Mouse (Mus musculus): ENCODE measurements around the gene Sec1. TPM values are rescaled to one million over a fixed set of nuclear protein-coding genes. Genes with fewer than 3 reads are reported as not detected.
A peak's percentile ranks its signal among the peaks of the same experiment; 100 is the strongest.

Gene Sec1
- polyA plus RNA-seq, 1 experiment = 0.68 TPM

DNA sequence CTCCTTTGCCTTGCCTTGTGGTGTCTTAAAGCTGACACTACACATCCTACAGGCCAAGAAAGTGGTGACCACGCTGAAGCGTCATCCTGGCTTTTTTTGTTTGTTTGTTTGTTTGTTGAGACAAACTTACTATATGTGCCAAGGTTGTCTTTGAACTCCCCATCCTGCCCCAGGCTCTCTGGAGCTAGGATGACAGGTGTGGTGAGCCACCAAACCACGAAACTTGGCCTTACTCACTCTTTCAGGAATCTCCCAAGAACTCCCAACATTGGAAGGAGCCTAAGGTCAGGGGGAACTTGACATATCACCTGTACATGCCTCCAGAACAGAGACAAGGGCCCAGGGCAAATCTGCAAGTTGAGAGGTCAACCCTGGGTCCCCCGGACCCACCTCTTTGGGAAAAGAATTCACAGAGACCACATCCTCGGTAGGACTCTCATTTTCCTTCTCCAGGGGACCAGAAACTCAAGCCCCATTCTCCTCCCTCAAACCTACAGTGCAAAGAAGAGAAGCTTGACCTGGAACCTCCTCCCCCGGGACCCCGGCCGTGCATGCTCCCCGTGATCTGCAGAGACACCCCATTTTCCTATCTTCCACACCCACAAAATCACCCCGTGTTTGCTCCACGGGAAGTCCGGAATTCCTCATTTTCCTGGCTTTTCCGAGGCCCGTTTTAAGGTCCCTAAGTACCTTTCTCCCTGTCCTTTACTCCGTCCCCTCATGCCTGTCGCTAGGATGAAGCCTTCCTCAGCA, 51.5 kb downstream of the Sec1 start:
- Histone ChIP-seq H3K4me1 (ENCODE audit: control insufficient read depth, insufficient read depth, insufficient read length) (peaks cover 6% of the 10 kb centered on the region; the same call in 1 of the 2 replicates), H3K4me3 (ENCODE audit: extremely low read depth, insufficient read depth, insufficient read length) (peak overlapping the region; percentile 43), H3K27ac (ENCODE audit: insufficient read depth, low read length) (no peak overlapping the region), H3K36me3 (ENCODE audit: control insufficient read depth, insufficient read depth, low read length) (no peaks in the 10 kb centered on the region), H3K27me3 (ENCODE audit: control insufficient read depth, insufficient read depth, low read length) (no peaks in the 10 kb centered on the region)
- no peak for DNase-seq (ENCODE audit: low read depth in 1 of 2, low spot score in 2 of 2)
- no peak for TF ChIP-seq CTCF (IDR thresholded peaks at IDR 0.05; ENCODE audit: extremely low read depth, insufficient read depth, insufficient read length, insufficient replicate concordance)
- no peak for TF ChIP-seq POLR2A (IDR thresholded peaks at IDR 0.05; ENCODE audit: low read depth, low read length)
- WGBS = 41% methylated on average over 16 of the region's 16 CpGs

- Histone ChIP-seq H3K4me3 (ENCODE audit: extremely low read depth, insufficient read depth, insufficient read length) (no peak overlapping the region), H3K4me1 (ENCODE audit: control insufficient read depth, insufficient read depth, insufficient read length) (peaks cover 6% of the 10 kb centered on the region; the same call in 1 of the 2 replicates), H3K27ac (ENCODE audit: insufficient read depth, low read length) (no peak overlapping the region), H3K36me3 (ENCODE audit: control insufficient read depth, insufficient read depth, low read length) (no peaks in the 10 kb centered on the region), H3K27me3 (ENCODE audit: control insufficient read depth, insufficient read depth, low read length) (no peaks in the 10 kb centered on the region)
- WGBS = 82% methylated on average over 5 of the region's 5 CpGs
- DNase-seq (ENCODE audit: low read depth in 1 of 2, low spot score in 2 of 2) = no peak
- TF ChIP-seq POLR2A (IDR thresholded peaks at IDR 0.05; ENCODE audit: low read depth, low read length) = no peak
- TF ChIP-seq CTCF (IDR thresholded peaks at IDR 0.05; ENCODE audit: extremely low read depth, insufficient read depth, insufficient read length, insufficient replicate concordance) = no peak
Observed at GRCm38 (mm10) chr7:45642083-45642482, 52.1 kb downstream of the Sec1 start.

DNA sequence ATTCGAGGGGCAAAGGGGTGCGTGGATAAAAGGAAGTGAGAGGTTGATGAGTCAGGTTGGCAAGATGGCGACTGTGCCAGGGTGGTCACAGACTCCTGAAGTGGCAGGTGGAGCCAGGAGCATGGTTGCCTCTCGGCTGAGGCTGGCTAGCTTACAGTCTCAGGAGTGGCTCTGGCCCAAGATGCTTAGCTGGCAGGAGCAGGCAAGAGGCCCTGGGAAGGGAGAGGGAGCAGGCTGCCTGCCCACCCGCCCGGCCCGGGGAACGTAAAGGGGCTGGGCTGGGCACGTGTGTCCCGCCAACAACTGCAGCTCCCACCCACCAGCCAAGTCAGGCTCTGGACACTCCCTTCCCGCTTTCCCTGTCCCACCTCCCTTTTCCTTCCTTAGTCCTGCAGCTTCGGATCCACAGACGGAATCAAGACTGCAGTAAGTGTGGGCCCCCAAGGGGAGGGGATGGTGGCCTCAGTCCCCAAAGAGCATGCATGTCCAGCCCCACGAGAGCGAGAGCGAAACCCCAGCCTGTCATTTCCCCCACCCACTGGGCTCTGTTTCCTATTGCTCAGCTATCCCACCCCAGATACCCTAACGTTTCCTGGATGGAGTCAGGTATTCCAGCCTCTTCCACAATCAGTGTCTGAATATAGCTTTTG, 52.7 kb downstream of the Sec1 start:
- DNase-seq (ENCODE audit: low read depth in 1 of 2, low spot score in 2 of 2) = no peak
- TF ChIP-seq POLR2A (IDR thresholded peaks at IDR 0.05; ENCODE audit: low read depth, low read length) = no peak
- no peak for TF ChIP-seq CTCF (IDR thresholded peaks at IDR 0.05; ENCODE audit: extremely low read depth, insufficient read depth, insufficient read length, insufficient replicate concordance)
- no peak overlapping the region for H3K27ac ChIP-seq (ENCODE audit: insufficient read depth, low read length)
- H3K27me3 ChIP-seq (ENCODE audit: control insufficient read depth, insufficient read depth, low read length) = no peaks in the 10 kb centered on the region
- WGBS = 83% methylated on average over 17 of the region's 17 CpGs
- no peak overlapping the region for H3K4me3 ChIP-seq (ENCODE audit: extremely low read depth, insufficient read depth, insufficient read length)
- peaks cover 6% of the 10 kb centered on the region; the same call in 1 of the 2 replicates for H3K4me1 ChIP-seq (ENCODE audit: control insufficient read depth, insufficient read depth, insufficient read length)
- H3K36me3 ChIP-seq (ENCODE audit: control insufficient read depth, insufficient read depth, low read length) = no peaks in the 10 kb centered on the region

DNA sequence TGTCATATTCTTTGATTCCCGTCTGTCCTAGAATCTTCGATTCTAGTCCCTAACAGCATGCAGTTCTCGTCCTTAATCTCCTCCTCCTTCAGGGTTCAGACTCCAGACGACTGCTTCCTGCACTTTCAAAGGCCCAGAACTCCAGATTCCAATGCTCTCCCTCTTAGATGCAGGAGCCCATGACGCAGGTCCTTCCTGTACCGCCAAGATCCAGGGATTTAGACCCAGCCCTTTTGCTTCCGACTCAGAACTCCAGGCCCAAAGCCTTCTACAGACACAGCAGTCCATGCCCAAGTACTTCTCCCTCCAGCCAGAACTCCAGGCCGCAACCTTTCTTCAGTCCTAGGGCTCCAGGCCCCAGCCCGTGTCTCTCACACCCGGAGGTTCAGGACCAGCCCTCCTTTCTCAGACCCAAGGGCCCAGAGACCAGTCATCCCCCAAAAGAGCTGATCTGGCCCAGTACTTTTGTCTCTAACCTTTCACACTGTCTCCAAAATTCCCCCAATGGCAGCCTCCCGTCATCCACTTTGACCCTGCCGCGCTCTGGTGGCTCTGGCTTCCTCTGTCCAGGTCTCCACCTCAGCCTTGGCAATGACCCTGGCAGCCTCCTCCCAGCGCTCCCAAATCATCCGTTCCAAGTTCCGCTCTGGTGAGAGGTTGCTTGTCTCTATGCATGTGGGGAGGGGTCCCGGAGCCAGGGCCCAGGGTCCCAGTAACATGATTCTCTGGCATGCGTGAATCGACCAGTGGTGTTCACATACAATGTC, 53.8 kb downstream of the Sec1 start:
- Histone ChIP-seq H3K4me3 (ENCODE audit: extremely low read depth, insufficient read depth, insufficient read length) (no peak overlapping the region), H3K27me3 (ENCODE audit: control insufficient read depth, insufficient read depth, low read length) (no peaks in the 10 kb centered on the region), H3K4me1 (ENCODE audit: control insufficient read depth, insufficient read depth, insufficient read length) (peaks cover 6% of the 10 kb centered on the region; the same call in 1 of the 2 replicates), H3K36me3 (ENCODE audit: control insufficient read depth, insufficient read depth, low read length) (no peaks in the 10 kb centered on the region), H3K27ac (ENCODE audit: insufficient read depth, low read length) (no peak overlapping the region)
- 92% methylated on average over 19 of the region's 19 CpGs for WGBS
- TF ChIP-seq POLR2A (IDR thresholded peaks at IDR 0.05; ENCODE audit: low read depth, low read length) (no peak), CTCF (IDR thresholded peaks at IDR 0.05; ENCODE audit: extremely low read depth, insufficient read depth, insufficient read length, insufficient replicate concordance) (no peak)
- no peak for DNase-seq (ENCODE audit: low read depth in 1 of 2, low spot score in 2 of 2)

GRCm38 (mm10) chr7:45639561-45640027, 54.6 kb downstream of the Sec1 start, which contains the start of gene Mamstr:
TSS of gene Mamstr (plus strand) at chr7:45639977.
- TF ChIP-seq POLR2A (IDR thresholded peaks at IDR 0.05; ENCODE audit: low read depth, low read length) = no peak
- no peak for TF ChIP-seq CTCF (IDR thresholded peaks at IDR 0.05; ENCODE audit: extremely low read depth, insufficient read depth, insufficient read length, insufficient replicate concordance)
- 83% methylated on average over 19 of the region's 19 CpGs for WGBS
- H3K4me1 ChIP-seq (ENCODE audit: control insufficient read depth, insufficient read depth, insufficient read length) = peaks cover 10% of the 10 kb centered on the region; the same call in 1 of the 2 replicates
- no peak within 1 kb of the TSS for H3K4me3 ChIP-seq (ENCODE audit: extremely low read depth, insufficient read depth, insufficient read length)
- no peak for DNase-seq (ENCODE audit: low read depth in 1 of 2, low spot score in 2 of 2)
- H3K36me3 ChIP-seq (ENCODE audit: control insufficient read depth, insufficient read depth, low read length) = no peaks in the 10 kb centered on the region
- no peak within 1 kb of the TSS for H3K27ac ChIP-seq (ENCODE audit: insufficient read depth, low read length)
- H3K27me3 ChIP-seq (ENCODE audit: control insufficient read depth, insufficient read depth, low read length) = no peaks in the 10 kb centered on the region

DNA sequence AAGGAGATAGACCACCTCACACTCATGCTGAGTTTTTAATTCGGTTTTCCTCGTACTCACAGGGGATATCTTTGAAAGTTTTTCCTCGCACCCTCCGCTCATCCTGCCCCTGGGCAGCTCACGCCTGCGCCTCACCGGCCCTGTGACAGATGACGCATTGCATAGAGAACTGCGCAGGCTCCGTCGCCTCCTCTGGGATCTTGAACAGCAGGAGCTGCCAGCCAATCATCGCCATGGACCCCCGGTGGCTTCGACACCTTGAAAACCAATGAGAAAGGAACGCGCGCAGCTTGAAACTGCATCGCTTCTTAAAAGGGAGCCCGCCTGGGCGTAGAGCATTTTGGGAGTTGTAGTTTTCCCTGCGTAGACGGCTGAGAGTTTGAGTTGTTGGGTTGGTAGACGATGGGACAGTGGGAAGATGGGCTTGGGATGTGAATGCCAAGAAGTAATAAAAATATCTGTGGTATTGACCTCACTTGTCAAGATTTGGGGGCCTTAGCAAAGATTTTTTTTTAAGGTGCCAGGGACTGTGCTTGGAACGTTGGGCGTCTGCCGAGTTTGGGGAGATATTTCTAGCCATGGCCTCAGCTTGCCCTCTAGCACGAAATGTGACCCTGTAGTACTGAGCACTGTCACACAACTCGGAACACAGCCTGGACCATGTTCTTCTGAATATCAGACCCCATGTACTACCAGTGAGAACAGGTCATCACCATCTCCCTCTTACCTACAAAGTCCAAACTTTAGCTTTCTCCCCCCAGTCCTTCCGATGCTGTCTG, 55.4 kb downstream of the Sec1 start:
- H3K4me1 ChIP-seq (ENCODE audit: control insufficient read depth, insufficient read depth, insufficient read length) = peaks cover 10% of the 10 kb centered on the region; the same call in 1 of the 2 replicates
- H3K27ac ChIP-seq (ENCODE audit: insufficient read depth, low read length) = no peak overlapping the region
- H3K4me3 ChIP-seq (ENCODE audit: extremely low read depth, insufficient read depth, insufficient read length) = no peak overlapping the region
- 91% methylated on average over 29 of the region's 29 CpGs for WGBS
- no peaks in the 10 kb centered on the region for H3K27me3 ChIP-seq (ENCODE audit: control insufficient read depth, insufficient read depth, low read length)
- no peak for TF ChIP-seq CTCF (IDR thresholded peaks at IDR 0.05; ENCODE audit: extremely low read depth, insufficient read depth, insufficient read length, insufficient replicate concordance)
- TF ChIP-seq POLR2A (IDR thresholded peaks at IDR 0.05; ENCODE audit: low read depth, low read length) = no peak
- no peak for DNase-seq (ENCODE audit: low read depth in 1 of 2, low spot score in 2 of 2)
- H3K36me3 ChIP-seq (ENCODE audit: control insufficient read depth, insufficient read depth, low read length) = no peaks in the 10 kb centered on the region
